Mouse (Mus musculus): ENCODE measurements around the gene Il21.

Il21 gene

GRCm38 (mm10) chr3:37232586-37233222 lies at the start of gene Il21:
Il21 (minus strand) TSS chr3:37232636.
- DNase-seq = no peak

- no peak for DNase-seq
Observed at GRCm38 (mm10) chr3:37280871-37281270, 48.4 kb upstream of the Il21 start.

- no peak for DNase-seq
Observed at GRCm38 (mm10) chr3:37280221-37280620, 47.8 kb upstream of the Il21 start.

- no peak for DNase-seq
Observed at GRCm38 (mm10) chr3:37274661-37275060, 42.2 kb upstream of the Il21 start.

- no peak for DNase-seq
Observed at GRCm38 (mm10) chr3:37273092-37273491, 40.7 kb upstream of the Il21 start.

GRCm38 (mm10) chr3:37271209-37271608 lies 38.8 kb upstream of the Il21 start:
- DNase-seq = peak; percentile 51

GRCm38 (mm10) chr3:37269926-37270325 lies 37.5 kb upstream of the Il21 start:
- no peak for DNase-seq

- DNase-seq = no peak
Observed at GRCm38 (mm10) chr3:37268338-37268737, 35.9 kb upstream of the Il21 start.

- DNase-seq = no peak
Observed at GRCm38 (mm10) chr3:37259331-37259999, 27.0 kb upstream of the Il21 start.

- DNase-seq = no peak
Observed at GRCm38 (mm10) chr3:37257776-37258175, 25.3 kb upstream of the Il21 start.

GRCm38 (mm10) chr3:37250967-37251366 lies 18.5 kb upstream of the Il21 start:
- DNase-seq = no peak

- DNase-seq = no peak
Observed at GRCm38 (mm10) chr3:37235025-37235424, 2.6 kb upstream of the Il21 start.

GRCm38 (mm10) chr3:37231153-37231552 lies 1.3 kb downstream of the Il21 start:
- no peak for DNase-seq

- no peak for DNase-seq
Observed at GRCm38 (mm10) chr3:37229082-37229829, 3.2 kb downstream of the Il21 start.

GRCm38 (mm10) chr3:37225124-37225523 lies 7.3 kb downstream of the Il21 start:
- no peak for DNase-seq

- DNase-seq = peak; percentile 26
Observed at GRCm38 (mm10) chr3:37219071-37219470, 13.4 kb downstream of the Il21 start.

GRCm38 (mm10) chr3:37205226-37205800 lies 27.1 kb downstream of the Il21 start:
- DNase-seq = no peak

- DNase-seq = no peak
Observed at GRCm38 (mm10) chr3:37204556-37204955, 27.9 kb downstream of the Il21 start.

- peak; percentile 83 for DNase-seq
Observed at GRCm38 (mm10) chr3:37203984-37204428, 28.4 kb downstream of the Il21 start.

- DNase-seq = no peak
Observed at GRCm38 (mm10) chr3:37202856-37203255, 29.6 kb downstream of the Il21 start.

GRCm38 (mm10) chr3:37201122-37201916 lies 31.1 kb downstream of the Il21 start:
- DNase-seq = no peak

GRCm38 (mm10) chr3:37198302-37198701 lies 34.1 kb downstream of the Il21 start:
- DNase-seq = no peak

- DNase-seq = no peak
Observed at GRCm38 (mm10) chr3:37191953-37192352, 40.5 kb downstream of the Il21 start.
